Mouse (Mus musculus) limb, embryonic 13.5 days (tissue): ENCODE measurements around the gene Znrf3. TPM values are rescaled to one million over a fixed set of nuclear protein-coding genes. Genes with fewer than 3 reads are reported as not detected.
A peak's percentile ranks its signal among the peaks of the same experiment; 100 is the strongest.

ENCODE experiments used
- ATAC-seq: fragments of 200-750 bp; cut with Nextera tagmentation; 2 replicates; pipeline ENCODE4 v1.8.0; 2017; ENCODE audit warnings: low read depth, moderate number of reproducible peaks, moderate TSS enrichment; ENCODE audit not compliant: low FRiP score
- H3K27ac ChIP-seq: fragments of 300-500 bp; sonication (generic); 2 replicates; pipeline ENCODE4 v1.5.1; 2015; ENCODE audit warnings: inconsistent platforms, mild to moderate bottlenecking, moderate library complexity
- H3K27me3 ChIP-seq: fragments of 300-500 bp; sonication (generic); 2 replicates; pipeline ENCODE4 v1.6.1; 2015; ENCODE audit warnings: mild to moderate bottlenecking, inconsistent platforms
- H3K36me3 ChIP-seq: fragments of 300-500 bp; sonication (generic); 2 replicates; pipeline ENCODE4 v1.6.1; 2015; ENCODE audit warnings: inconsistent platforms, mild to moderate bottlenecking, moderate library complexity
- H3K4me1 ChIP-seq: fragments of 300-500 bp; sonication (generic); 2 replicates; pipeline ENCODE4 v1.6.1; 2015; ENCODE audit warnings: inconsistent platforms
- H3K4me2 ChIP-seq: fragments of 300-500 bp; sonication (generic); replicated peaks from 2 replicates; pipeline ENCODE4 v1.6.1; 2015; ENCODE audit warnings: inconsistent platforms, mild to moderate bottlenecking, moderate library complexity
- H3K4me3 ChIP-seq: fragments of 300-500 bp; sonication (generic); 2 replicates; pipeline ENCODE4 v1.5.1; 2015; ENCODE audit warnings: moderate library complexity, mild to moderate bottlenecking, inconsistent platforms
- H3K9ac ChIP-seq: fragments of 300-500 bp; sonication (generic); 2 replicates; pipeline ENCODE4 v1.6.1; 2015; ENCODE audit warnings: mild to moderate bottlenecking, inconsistent platforms
- H3K9me3 ChIP-seq: fragments of 300-500 bp; sonication (generic); 2 replicates; pipeline ENCODE4 v1.6.1; 2016; ENCODE audit warnings: inconsistent platforms
- WGBS: fragments of 180-500 bp; shearing (Covaris S2); methylation state at CpG from one replicate; pipeline ENCODE4 v1.1.7; 2015; 5-methylcytosine and 5-hydroxymethylcytosine counted together
- polyA plus RNA-seq: library from polyadenylated mRNA; unstranded; fragments of >200 nt; fragmentation: Nextera tagmentation; extraction: Ambion mirVana; gene quantifications from 2 replicates; pipeline ENCODE4 v1.2.1, GENCODE M21; 2015

Znrf3 gene
- polyA plus RNA-seq, 1 experiment from 2014 or later: 14.8 TPM

DNA sequence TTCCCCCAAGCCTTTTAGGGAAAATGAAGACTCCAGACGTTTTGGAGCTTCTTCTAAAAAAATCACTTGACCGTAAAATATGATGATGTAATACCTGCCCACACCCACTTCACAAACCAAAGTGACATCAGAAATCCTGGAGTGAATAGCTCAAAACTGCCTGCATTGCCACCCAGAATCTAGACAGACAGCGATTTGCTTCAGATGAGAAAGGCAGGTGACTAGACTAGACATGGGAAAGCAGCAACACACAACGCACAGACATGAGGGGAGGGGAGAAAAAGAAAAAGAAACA lies 172.6 kb downstream of the Znrf3 start:
- H3K9me3 ChIP-seq: no peaks in the 10 kb centered on the region
- H3K4me1 ChIP-seq: peaks cover 12% of the 10 kb centered on the region
- peaks cover 9% of the 10 kb centered on the region; the same call in 1 of the 2 replicates for H3K36me3 ChIP-seq
- 60% methylated on average over 4 of the region's 4 CpGs for WGBS
- no peak overlapping the region for H3K27ac ChIP-seq
- no peak for ATAC-seq
- no peak overlapping the region for H3K9ac ChIP-seq
- no peak overlapping the region for H3K4me2 ChIP-seq
- H3K27me3 ChIP-seq: no peaks in the 10 kb centered on the region
- H3K4me3 ChIP-seq: no peak overlapping the region

DNA sequence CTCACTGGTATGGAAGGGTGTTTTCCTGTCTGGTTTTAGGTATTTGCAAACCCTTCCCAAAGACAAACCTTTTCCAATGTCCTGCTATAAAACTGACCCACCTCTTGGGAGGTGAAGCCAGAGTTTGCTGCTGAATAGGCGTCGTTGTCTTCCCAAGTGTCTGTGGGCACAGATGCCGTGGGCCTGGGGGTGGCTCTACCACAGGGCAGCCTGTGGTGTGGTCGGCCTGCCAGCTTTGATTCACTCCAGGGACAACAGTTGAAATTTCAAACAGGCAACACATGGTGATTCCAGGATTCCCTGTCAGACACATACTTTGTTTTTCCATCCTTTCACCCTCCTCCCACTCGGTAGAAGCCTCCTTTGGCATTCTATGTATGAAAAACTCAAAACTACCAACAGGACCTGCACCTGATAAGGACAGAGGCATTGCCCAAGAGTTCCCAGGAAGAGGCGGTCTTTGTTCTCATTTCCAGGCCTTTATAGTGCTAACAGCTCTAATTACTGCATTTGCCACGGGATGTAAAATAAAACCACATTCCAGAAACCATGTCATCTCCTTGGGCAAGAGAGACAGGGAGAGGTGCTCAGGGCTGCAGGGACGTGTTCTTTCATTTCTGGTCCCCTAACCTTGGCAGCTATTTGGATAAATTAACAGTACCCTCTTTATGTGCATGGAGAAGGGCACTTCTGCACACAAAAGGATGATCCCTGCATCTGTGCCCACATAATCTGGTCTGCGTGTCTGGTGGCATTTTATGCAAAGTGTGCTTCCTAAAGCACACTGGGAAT lies 173.2 kb downstream of the Znrf3 start:
- no peak for ATAC-seq
- Histone ChIP-seq H3K36me3 (peaks cover 9% of the 10 kb centered on the region; the same call in 1 of the 2 replicates), H3K4me1 (peaks cover 12% of the 10 kb centered on the region), H3K9me3 (no peaks in the 10 kb centered on the region), H3K9ac (no peak overlapping the region), H3K4me3 (no peak overlapping the region), H3K27me3 (no peaks in the 10 kb centered on the region), H3K27ac (no peak overlapping the region), H3K4me2 (no peak overlapping the region)
- WGBS: 41% methylated on average over 9 of the region's 9 CpGs

DNA sequence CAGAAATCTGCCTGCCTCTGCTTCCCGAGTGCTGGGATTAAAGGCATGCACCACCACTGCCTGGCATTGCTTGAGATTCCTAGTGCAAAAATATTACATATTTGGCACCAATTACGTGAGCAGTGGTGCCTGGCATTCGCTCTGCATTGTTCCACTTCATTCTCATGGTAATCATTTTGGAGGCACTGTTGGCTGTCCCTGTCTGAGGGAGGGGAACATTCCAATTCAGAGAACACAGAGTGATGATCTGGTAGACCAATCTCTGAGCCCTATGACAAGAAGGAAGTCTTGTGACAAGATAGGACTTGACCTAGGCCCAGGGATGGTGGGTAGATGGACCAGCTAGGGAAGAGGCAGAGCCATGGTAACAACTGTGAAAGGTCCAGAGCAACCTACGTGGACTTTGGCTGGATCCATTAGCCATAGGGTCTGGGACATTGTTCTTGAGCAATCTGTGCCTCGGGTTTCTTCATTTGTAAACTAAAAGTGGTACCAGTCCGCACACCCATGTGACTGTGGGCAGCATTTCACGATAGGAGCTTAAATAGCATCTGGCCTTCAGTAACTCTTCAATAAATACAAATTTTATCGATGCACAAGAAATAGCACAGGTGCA lies 174.7 kb downstream of the Znrf3 start:
- no peak for ATAC-seq
- peaks cover 12% of the 10 kb centered on the region for H3K4me1 ChIP-seq
- H3K9me3 ChIP-seq: no peaks in the 10 kb centered on the region
- no peaks in the 10 kb centered on the region for H3K27me3 ChIP-seq
- WGBS: 88% methylated on average over 8 of the region's 8 CpGs
- no peak overlapping the region for H3K4me3 ChIP-seq
- H3K4me2 ChIP-seq: no peak overlapping the region
- H3K36me3 ChIP-seq: no peaks in the 10 kb centered on the region
- H3K27ac ChIP-seq: no peak overlapping the region
- no peak overlapping the region for H3K9ac ChIP-seq

DNA sequence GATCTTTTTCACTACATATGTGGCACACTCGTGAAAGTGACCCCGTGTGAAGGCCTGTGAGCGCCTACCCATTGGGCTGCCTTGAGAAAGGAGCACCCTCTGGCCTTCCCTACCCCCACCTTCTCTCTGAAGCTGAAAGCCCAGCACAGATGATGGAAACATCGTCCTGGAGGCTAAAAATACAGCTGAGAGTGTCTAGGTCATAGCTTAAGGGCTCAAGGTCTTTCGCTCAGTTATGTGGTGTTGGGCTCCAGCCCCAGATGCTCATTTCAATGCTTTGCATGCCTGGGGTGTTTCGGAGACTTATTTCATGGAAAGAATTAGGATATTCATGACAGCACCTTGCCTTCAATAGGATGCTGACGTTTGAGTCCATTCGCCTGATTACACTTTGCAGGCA lies 178.9 kb downstream of the Znrf3 start:
- peaks cover 6% of the 10 kb centered on the region for H3K27me3 ChIP-seq
- 75% methylated on average over 8 of the region's 8 CpGs for WGBS
- no peak overlapping the region for H3K4me2 ChIP-seq
- H3K9me3 ChIP-seq: no peaks in the 10 kb centered on the region
- no peak overlapping the region for H3K4me3 ChIP-seq
- no peak overlapping the region for H3K27ac ChIP-seq
- no peak for ATAC-seq
- H3K36me3 ChIP-seq: no peaks in the 10 kb centered on the region
- no peak overlapping the region for H3K9ac ChIP-seq
- peaks cover 2% of the 10 kb centered on the region for H3K4me1 ChIP-seq

DNA sequence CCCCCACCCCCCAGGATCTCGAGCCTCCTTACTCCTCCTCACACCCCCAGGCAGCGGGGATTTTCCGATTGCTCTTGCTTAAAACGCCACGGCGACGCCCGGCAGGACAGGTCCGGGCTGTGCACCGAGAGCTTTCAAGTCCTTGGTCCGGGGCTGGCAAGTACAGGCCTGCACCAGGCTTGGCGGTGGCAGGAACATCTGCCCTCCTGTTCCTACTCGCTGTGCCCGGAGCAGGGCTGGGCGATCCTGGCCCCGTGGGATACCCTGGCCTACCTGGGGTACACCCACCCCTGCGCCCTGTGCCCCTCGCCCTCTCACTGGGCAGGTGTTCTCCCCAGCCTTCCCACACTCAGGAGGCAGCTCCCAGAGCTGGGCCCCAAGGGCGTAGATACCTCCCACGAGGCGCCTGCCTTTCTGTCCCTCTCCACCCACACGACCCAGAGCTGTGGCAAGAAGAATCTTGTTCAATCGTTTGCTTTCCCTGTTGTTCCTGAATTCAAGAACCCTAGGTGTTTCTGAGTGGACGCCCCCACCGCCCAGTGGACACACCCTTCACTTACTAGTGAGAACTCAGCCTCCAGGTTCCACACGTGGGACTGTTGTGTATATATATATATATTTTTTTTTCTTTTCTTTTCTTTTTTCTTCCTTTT lies 181.4 kb downstream of the Znrf3 start:
- Histone ChIP-seq H3K4me3 (no peak overlapping the region), H3K36me3 (no peaks in the 10 kb centered on the region), H3K27me3 (peaks cover 6% of the 10 kb centered on the region), H3K4me2 (no peak overlapping the region), H3K9me3 (no peaks in the 10 kb centered on the region), H3K27ac (no peak overlapping the region), H3K4me1 (peaks cover 11% of the 10 kb centered on the region), H3K9ac (no peak overlapping the region)
- 54% methylated on average over 26 of the region's 26 CpGs for WGBS
- ATAC-seq: no peak

DNA sequence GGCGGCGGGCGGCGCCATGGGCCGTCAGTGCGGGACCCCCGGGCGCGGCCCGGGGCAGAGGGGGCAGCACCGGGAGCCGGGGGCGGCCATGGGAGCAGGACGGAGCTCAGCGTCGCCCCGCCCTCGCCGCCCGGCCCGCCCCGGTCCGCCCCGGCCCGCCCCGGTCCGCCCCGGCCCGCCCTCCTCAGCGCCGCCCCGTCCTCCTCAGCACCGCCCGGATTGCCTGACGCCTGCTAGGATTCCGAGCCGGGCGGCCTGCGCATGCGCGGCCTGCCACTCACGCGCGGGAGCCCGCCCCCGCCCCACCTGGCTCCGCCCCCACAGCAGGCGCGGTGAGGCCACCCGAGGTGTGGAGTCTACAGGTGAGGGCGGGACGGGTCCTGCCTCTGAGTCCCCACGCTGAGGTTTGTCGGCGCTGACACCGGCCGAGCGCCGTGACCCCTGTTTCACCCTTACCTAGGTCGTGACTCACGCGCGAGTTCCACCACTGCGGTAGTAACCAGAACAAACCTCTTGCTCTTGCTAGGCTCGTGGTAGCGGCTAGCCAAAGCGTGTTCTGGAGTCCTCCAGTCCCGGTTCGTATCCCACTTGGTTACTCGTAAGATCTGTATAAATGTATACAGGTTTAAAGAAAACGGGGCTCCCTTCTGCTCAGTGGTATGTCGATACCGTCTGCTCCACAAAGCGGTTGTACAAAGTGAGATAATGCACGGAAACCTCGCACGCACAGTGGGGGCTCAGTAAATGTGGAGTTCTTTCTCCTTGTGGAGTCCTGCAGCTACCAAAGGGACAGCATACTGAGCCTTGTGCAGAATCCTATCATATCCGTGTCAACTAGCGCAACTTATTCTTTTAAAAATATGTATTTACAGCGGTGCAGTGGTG lies 182.9 kb downstream of the Znrf3 start, which contains the start of gene Kremen1:
Kremen1 (minus strand) TSS at position 51 of the 885 bp plus-strand sequence.
- peak within 1 kb of the TSS; percentile 2; the same call in 1 of the 2 replicates for H3K27ac ChIP-seq
- ATAC-seq: peak; percentile 95
- H3K4me1 ChIP-seq: peaks cover 19% of the 10 kb centered on the region
- H3K4me3 ChIP-seq: peak within 1 kb of the TSS; percentile 83
- peaks cover 6% of the 10 kb centered on the region for H3K27me3 ChIP-seq
- peak within 1 kb of the TSS; percentile 79 for H3K4me2 ChIP-seq
- 3% methylated on average over 61 of the region's 80 CpGs for WGBS
- peak within 1 kb of the TSS; percentile 87 for H3K9ac ChIP-seq
- no peaks in the 10 kb centered on the region for H3K36me3 ChIP-seq
- H3K9me3 ChIP-seq: no peaks in the 10 kb centered on the region

DNA sequence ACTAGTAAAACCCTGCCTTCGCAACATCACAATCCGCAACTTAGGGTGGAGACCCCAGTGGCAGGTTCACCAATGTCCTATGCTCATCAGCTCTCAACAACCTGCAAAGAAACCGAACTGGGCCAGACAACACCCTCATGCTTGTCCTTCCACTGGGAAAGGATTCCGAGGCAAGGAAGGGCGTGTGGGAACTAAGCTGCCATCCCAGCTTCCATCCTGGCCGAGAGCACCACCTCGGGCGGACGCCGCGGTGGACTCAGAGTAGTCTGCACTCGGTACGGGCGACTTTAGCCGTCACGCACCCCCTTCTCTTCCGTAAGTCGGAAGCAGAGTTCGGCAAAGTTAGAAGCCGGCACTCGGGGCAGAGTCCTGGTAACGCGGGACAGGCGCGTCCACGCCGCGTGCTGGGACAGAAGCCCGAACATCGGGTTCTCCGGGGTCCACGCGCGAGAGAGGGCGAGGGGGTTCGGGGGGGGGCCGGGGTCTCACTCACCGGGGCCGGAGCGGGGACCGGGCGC lies 183.6 kb downstream of the Znrf3 start:
- under 1% methylated on average over 42 of the region's 42 CpGs for WGBS
- H3K27me3 ChIP-seq: peaks cover 6% of the 10 kb centered on the region
- H3K4me1 ChIP-seq: peaks cover 26% of the 10 kb centered on the region
- no peaks in the 10 kb centered on the region for H3K36me3 ChIP-seq
- peak overlapping the region; percentile 87 for H3K9ac ChIP-seq
- H3K9me3 ChIP-seq: no peaks in the 10 kb centered on the region
- H3K27ac ChIP-seq: no peak overlapping the region
- peak; percentile 13 for ATAC-seq
- peak overlapping the region; percentile 83 for H3K4me3 ChIP-seq
- H3K4me2 ChIP-seq: peak overlapping the region; percentile 79

DNA sequence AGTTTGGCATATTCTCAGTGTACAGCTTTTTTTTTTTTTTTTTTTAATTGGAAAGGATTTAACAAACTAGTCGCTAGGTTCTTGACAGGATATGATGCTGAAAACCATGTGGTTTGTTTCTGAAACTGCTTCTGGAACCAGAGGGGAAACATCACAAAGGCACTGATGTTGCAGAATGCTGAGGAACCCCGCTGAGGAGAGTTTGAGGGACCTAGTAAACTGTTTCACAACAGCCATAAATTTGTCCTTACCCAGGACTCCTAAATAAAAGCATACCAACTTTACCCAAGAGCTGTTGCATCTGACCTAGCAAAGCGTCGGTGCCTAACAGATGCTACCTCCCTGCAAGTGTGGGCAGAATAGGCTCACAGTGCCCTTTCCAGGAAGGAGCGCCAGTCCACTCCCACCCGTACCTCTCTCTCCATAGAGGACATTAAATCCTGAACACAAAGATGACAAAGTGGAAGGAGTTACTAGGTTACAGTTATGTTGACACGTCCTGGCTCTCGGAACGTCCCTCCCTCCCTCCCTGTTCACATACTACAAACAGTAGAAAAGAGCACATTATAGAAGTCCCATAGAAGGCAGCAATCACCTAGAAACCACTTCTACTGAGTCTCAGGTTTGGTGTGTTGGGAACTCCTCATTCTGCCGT lies 184.6 kb downstream of the Znrf3 start:
- Histone ChIP-seq H3K9ac (peak overlapping the region; percentile 87), H3K36me3 (no peaks in the 10 kb centered on the region), H3K27me3 (peaks cover 6% of the 10 kb centered on the region), H3K4me1 (peaks cover 34% of the 10 kb centered on the region), H3K4me2 (peak overlapping the region; percentile 79), H3K4me3 (peak overlapping the region; percentile 83), H3K9me3 (no peaks in the 10 kb centered on the region), H3K27ac (no peak overlapping the region)
- WGBS: 18% methylated on average over 10 of the region's 10 CpGs
- ATAC-seq: no peak

DNA sequence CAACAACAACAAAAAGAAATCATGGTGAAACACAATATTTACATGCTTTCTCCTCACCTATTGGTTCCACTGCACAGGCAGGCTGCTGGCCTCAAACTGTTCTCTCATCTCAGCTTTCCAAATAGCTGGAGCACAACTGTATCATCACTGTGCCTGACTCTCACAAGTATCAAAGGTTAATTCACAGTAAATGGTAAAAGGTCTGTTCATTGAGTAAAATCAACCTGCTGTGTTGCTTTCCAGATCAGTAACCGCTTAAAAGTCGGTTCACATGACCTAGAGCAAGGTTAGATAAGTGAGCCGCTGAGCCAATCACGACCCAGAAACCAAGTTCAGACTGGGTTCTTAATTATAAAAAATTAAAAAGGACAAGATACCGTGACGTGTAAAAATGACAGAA lies 186.6 kb downstream of the Znrf3 start:
- WGBS: 95% methylated on average over 6 of the region's 6 CpGs
- Histone ChIP-seq H3K9me3 (no peaks in the 10 kb centered on the region), H3K27me3 (peaks cover 2% of the 10 kb centered on the region), H3K9ac (no peak overlapping the region), H3K27ac (no peak overlapping the region), H3K4me2 (no peak overlapping the region), H3K4me1 (peaks cover 52% of the 10 kb centered on the region), H3K36me3 (no peaks in the 10 kb centered on the region), H3K4me3 (no peak overlapping the region)
- no peak for ATAC-seq

DNA sequence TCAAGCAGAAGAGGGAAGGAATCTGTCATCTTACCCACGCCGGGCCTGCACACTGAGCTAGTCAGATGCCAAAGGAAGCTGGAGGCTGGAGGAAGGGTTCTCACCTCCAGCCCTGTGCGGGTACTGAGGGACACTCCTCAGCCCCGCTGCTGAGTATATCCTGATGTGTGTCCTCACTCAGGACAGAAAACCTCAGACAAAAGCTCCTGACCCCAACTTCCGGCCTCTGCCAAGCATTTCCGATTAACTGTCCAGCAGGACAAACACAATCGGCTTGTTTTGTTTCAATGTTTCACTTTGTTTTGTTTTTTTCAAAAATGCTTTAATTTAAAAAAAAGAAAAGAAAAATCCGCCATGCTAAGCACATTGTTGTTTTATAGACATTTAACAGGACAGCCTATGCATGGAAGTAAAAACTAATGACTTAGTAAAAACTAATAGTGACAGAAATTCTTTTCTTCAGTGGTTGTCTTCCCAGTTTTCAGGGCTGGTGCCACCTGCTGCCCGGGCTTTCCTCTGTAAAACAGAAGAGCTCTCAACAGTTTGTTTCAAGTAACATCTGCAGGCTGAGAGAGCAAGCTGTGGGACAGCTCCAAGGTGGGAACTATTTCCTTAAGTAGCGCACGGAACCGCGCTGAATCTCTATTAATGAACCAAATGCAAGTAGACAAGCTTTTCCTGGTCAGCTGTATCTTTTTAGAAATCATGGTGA lies 187.3 kb downstream of the Znrf3 start:
- Histone ChIP-seq H3K4me1 (peaks cover 57% of the 10 kb centered on the region), H3K36me3 (no peaks in the 10 kb centered on the region), H3K4me3 (no peak overlapping the region), H3K9me3 (no peaks in the 10 kb centered on the region), H3K27ac (peak overlapping the region; percentile 80), H3K27me3 (no peaks in the 10 kb centered on the region), H3K9ac (no peak overlapping the region; the same call in 1 of the 2 replicates), H3K4me2 (peak overlapping the region; percentile 49; the same call in 1 of the 2 replicates)
- 67% methylated on average over 13 of the region's 13 CpGs for WGBS
- ATAC-seq: no peak
